Mouse (Mus musculus) liver, embryonic 18 days (tissue): ENCODE measurements around the gene Olfr618. TPM values are rescaled to one million over a fixed set of nuclear protein-coding genes. Genes with fewer than 3 reads are reported as not detected.

Experiments used
- polyA plus RNA-seq: library from polyadenylated mRNA; depleted of rRNA; stranded (reverse); fragments of >200 nt; gene quantifications from 2 replicates; pipeline ENCODE4 v1.2.3, GENCODE M21; 2012; rRNA removed

The Olfr618 gene
- not detected in 2 replicates for polyA plus RNA-seq

DNA sequence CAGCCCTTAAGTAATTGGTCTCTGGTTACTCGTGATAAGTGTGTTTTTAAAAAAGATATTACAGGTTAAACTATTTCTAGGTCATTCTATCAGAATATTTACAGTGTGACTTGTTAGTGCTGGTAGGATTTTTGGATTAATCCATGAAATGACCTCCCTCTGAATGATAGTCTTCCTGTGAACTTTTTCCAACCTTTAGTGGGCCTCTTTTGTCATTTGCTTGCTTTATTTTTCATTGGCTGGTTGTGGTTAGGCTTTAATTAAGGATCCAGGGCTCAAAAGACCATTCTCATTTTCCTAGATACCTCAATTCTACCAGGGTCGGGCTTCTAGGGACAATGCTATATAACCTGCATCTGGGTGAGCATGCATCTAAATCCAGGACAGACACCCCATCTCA, at the start of gene Olfr618:
Gene Olfr618 (plus strand): TSS at position 301 of the 400 bp plus-strand sequence.

DNA sequence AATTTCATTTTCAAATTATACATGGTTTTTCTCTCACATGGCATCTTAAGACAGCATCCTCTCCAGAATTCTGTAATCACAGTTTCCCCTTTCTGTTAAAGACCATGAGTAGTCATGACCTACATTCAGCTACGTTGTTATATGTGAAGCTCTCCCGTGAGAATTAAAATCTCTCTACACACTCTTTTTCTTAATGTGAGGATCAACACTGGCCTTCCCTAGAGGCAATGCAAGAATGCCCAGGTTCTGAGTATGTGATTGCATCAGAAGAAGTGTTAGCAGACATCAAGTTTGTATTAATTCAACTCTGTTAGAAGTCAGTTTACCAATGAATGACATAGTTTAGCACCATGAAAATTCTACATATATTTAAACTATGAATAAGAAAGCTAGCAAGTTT, 47.3 kb upstream of the Olfr618 start, which contains the start of gene Olfr612:
Gene Olfr612 (minus strand): TSS at position 101 of the 400 bp plus-strand sequence.

DNA sequence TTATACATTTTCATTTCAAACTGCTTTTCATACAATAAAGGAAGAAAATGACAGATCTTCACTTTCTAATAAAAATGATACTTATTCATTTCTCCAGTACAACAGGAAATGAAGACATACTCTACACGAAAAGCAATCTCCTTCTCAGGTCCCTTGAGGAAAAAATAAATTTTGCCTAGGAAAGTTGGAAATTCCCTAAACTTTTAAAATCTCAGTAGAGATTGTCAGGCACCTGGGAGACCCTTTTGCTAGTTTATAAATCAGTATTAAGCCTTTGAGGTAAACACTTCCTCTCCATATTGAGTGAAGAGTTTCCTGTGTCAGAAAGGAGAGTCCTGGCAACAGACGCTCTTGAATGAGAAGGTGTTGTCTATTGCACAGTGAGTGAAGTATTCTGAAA, 42.1 kb upstream of the Olfr618 start, which contains the start of gene Olfr613:
Gene Olfr613 (plus strand): TSS at position 301 of the 400 bp plus-strand sequence.

DNA sequence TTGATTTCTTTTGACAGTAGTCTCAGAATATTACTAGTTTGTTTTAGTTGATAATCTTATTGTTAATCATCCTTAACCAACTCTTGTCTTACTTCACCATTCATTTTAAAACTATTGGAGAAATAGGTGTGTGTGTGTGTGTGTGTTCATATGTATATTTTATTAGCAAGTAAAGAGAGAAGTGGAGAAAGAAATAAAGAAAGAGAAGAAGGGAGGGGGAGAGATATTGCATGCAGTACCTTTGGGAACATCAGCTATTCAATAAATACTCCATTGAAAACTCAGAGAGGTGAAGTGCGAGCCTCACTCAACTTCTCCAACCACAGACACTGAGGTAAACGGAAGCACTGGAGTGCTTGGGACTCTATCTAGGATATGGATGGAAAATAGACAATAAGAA, 34.1 kb upstream of the Olfr618 start, which contains the start of gene Olfr615:
Gene Olfr615 (plus strand): TSS at position 301 of the 400 bp plus-strand sequence.

DNA sequence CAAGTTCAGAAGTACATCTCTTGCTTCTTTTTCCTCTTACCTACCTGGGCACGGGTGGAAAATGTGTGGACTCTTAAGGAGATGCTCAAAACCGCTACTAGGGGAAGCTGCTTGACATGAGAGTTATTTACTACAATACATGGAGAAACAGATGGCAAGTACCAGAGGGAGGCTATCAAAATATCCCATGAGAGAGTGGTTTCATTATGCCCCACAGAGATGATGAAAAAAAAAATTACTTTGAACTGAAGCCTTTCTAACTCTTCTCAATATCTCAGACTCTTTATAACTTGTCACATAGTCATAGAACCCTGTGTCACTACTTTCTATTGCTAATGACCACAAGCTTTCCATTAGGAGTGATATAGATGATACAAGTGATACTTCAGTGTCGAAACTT, 20.9 kb upstream of the Olfr618 start, which contains the start of gene Olfr616:
Gene Olfr616 (minus strand): TSS at position 101 of the 400 bp plus-strand sequence.

DNA sequence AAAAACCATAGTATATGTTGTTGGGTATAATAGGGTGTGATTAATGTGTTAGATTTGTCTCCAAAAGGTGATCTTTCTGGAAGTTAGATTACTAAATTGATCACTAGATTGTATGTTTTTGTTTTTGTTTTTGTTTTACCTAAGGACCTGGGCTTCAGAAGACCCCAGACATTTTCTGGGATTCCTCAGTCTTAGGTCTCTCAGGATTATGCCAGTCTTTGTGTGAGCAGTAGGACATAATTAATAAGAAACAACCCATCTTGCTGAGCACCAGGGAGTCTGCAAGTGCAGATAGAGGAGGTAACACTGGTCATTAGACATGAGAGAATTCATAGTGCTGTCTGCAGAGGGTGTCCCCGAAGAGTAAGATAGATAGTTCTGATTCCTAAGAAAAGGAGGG, 17.1 kb upstream of the Olfr618 start, which contains the start of gene Olfr617:
Gene Olfr617 (plus strand): TSS at position 301 of the 400 bp plus-strand sequence.

DNA sequence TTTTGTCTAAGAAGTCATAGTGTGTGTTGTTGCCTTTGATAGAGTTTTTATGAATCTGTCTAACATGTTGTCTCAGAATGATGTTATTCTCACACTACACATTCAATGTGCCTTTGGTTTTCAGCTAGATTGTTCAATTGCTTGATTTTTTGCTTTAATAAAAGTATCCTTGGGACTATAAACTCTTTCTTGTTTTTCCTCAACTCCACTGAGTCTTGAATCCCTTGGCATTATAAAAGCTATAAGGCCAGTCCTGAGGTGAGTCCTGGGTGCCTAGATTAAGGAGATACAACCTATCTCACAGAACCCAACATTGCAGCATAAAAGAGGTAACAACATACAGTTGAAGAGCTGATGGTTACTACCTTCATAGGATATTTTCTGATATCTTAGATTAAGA, 10.4 kb downstream of the Olfr618 start, which contains the start of gene Olfr619:
Gene Olfr619 (plus strand): TSS at position 301 of the 400 bp plus-strand sequence.

DNA sequence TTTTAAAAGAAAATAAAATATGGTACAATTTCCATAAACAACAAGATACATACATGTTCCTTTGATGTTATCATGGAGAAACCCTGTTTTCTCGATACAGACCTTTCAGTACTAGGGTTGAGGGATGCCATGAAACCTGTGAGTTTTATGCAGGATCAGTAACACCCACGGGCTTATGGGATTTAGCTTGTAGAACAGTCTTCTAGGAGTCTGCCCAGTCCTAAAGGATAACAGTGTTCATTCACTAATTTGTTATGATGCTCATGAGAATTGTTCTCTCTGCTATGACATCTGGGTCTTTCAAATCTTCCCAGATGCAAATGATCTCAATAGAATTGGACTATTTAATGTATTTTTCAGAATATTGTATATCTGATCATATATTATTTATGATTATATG, 22.5 kb downstream of the Olfr618 start, which contains the start of gene Olfr620:
Gene Olfr620 (minus strand): TSS at position 101 of the 400 bp plus-strand sequence.

DNA sequence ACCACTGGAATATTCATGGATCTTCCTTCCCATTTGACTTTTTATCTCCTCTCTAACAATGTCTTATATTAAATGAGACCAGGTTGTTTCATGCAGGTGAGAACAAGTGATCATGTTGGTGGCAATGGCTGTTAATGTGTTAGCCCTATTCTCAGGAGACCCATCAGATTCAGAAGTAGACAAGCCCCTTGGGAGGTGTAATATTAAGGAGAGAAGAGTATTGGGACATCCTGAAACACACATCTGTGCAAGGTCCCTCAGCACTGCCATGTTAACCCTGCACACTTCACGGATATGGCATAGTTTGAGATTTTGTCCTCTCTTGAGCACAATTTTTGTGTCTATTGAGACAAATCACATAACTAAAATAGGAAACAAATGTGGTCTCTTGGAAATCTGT, 52.7 kb downstream of the Olfr618 start, which contains the start of gene Olfr622:
Gene Olfr622 (minus strand): TSS at position 101 of the 400 bp plus-strand sequence.

Other genes starting within 250 kb of the Olfr618 start
- gene Olfr600, start 240.4 kb upstream of the Olfr618 start, polyA plus RNA-seq, result not detected in 2 replicates
- gene Olfr601, start 227.4 kb upstream of the Olfr618 start, polyA plus RNA-seq, result not detected in 2 replicates
- not detected in 2 replicates for gene Olfr603, start 203.9 kb upstream of the Olfr618 start, polyA plus RNA-seq
- not detected in 2 replicates for gene Usp17lc, start 175.0 kb upstream of the Olfr618 start, polyA plus RNA-seq
- gene Olfr605, start 144.7 kb upstream of the Olfr618 start, polyA plus RNA-seq, result not detected in 2 replicates
- not detected in 2 replicates for gene Olfr606, start 141.1 kb upstream of the Olfr618 start, polyA plus RNA-seq
- not detected in 2 replicates for gene Olfr607, start 126.0 kb upstream of the Olfr618 start, polyA plus RNA-seq
- gene Olfr608, start 120.2 kb upstream of the Olfr618 start, polyA plus RNA-seq, result not detected in 2 replicates
- not detected in 2 replicates for gene Olfr609, start 92.0 kb upstream of the Olfr618 start, polyA plus RNA-seq
- not detected in 2 replicates for gene Olfr610, start 78.0 kb upstream of the Olfr618 start, polyA plus RNA-seq
- gene Olfr611, start 69.3 kb upstream of the Olfr618 start, polyA plus RNA-seq, result not detected in 2 replicates
- not detected in 2 replicates for gene Olfr612, start 47.4 kb upstream of the Olfr618 start, polyA plus RNA-seq
- gene Olfr613, start 42.0 kb upstream of the Olfr618 start, polyA plus RNA-seq, result not detected in 2 replicates
- gene Olfr615, start 34.0 kb upstream of the Olfr618 start, polyA plus RNA-seq, result not detected in 2 replicates
- not detected in 2 replicates for gene Olfr616, start 21.0 kb upstream of the Olfr618 start, polyA plus RNA-seq
- not detected in 2 replicates for gene Olfr617, start 17.0 kb upstream of the Olfr618 start, polyA plus RNA-seq
- not detected in 2 replicates for gene Olfr619, start 10.5 kb downstream of the Olfr618 start, polyA plus RNA-seq
- not detected in 2 replicates for gene Olfr620, start 22.4 kb downstream of the Olfr618 start, polyA plus RNA-seq
- gene Olfr622, start 52.6 kb downstream of the Olfr618 start, polyA plus RNA-seq, result 0.02 TPM in 1 of 2 replicates, not detected in the other
- gene Olfr623, start 73.6 kb downstream of the Olfr618 start, polyA plus RNA-seq, result not detected in 2 replicates
- gene Olfr624, start 81.1 kb downstream of the Olfr618 start, polyA plus RNA-seq, result 0.01 TPM in 2 replicates
- not detected in 2 replicates for gene Olfr625-ps1, start 92.6 kb downstream of the Olfr618 start, polyA plus RNA-seq
- not detected in 2 replicates for gene Olfr243, start 124.6 kb downstream of the Olfr618 start, polyA plus RNA-seq
- gene Olfr628, start 140.3 kb downstream of the Olfr618 start, polyA plus RNA-seq, result not detected in 2 replicates
- 0.03 and 0.10 TPM in 2 replicates for gene Olfr629, start 154.8 kb downstream of the Olfr618 start, polyA plus RNA-seq
- 0.01 and 0.02 TPM in 2 replicates for gene Olfr630, start 167.2 kb downstream of the Olfr618 start, polyA plus RNA-seq
- gene Olfr69, start 181.5 kb downstream of the Olfr618 start, polyA plus RNA-seq, result 0.03 TPM in 1 of 2 replicates, not detected in the other
- gene Olfr68, start 189.6 kb downstream of the Olfr618 start, polyA plus RNA-seq, result 0.04 and 0.08 TPM in 2 replicates
- 0.01 TPM in 2 replicates for gene Olfr67, start 201.7 kb downstream of the Olfr618 start, polyA plus RNA-seq
- gene Hbb-bt, start 223.9 kb downstream of the Olfr618 start, polyA plus RNA-seq, result 28,363 and 31,511 TPM in 2 replicates
- 108,653 and 122,218 TPM in 2 replicates for gene Hbb-bs, start 238.0 kb downstream of the Olfr618 start, polyA plus RNA-seq